Mouse (Mus musculus): ENCODE measurements around the gene A730015C16Rik. TPM values are rescaled to one million over a fixed set of nuclear protein-coding genes. Genes with fewer than 3 reads are reported as not detected.

Gene A730015C16Rik
- polyA plus RNA-seq, 1 experiment from 2014 or later = 0.98 TPM

DNA sequence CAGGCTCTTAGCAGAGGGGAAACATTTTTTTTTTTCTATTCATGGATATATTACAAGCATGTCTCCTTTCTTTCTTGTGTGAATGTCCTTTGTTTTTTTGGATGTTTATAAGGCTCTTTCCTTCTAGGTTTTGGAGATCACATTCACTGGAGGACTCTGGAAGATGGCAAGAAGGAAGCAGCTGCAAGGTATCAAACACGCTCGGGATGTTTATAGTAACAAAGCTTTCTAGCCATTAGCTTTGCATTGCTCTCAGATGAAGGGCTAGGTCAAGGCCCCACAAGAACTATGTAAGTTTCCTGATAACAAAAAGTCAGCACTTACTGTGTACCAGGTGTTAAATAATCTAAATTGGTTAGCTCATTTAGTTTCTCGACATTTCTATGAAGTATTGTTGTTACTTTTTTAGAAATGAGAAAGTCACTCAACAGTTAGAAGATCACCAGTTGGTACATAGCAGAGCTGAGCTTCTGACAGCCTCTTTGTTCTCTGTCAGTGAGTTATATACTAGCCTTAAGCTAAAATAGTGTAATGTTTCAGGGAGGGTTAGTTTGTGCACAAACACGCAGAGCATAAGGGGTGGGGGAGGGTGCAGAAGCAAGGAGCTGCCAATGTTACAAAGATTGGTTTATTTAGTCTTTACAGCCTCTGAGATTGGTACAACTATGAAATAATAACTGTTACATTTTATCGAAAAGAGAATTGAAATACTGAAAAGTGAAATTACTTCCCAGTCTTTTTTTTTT is 2.4 kb downstream of the A730015C16Rik start:
- Histone ChIP-seq H3K4me1 (peaks cover 6% of the 10 kb centered on the region; the same call in 1 of the 2 replicates), H3K27ac (peak overlapping the region; percentile 31; the same call in 1 of the 2 replicates), H3K9me3 (no peaks in the 10 kb centered on the region), H3K4me2 (no peak overlapping the region), H3K9ac (no peak overlapping the region), H3K4me3 (replicated peaks) (no peak overlapping the region), H3K36me3 (no peaks in the 10 kb centered on the region), H3K27me3 (replicated peaks) (no peaks in the 10 kb centered on the region)
- 33% methylated on average over 5 of the region's 5 CpGs for WGBS
- no peak for ATAC-seq (ENCODE audit: insufficient read depth, low FRiP score, low read depth)

- Histone ChIP-seq H3K9ac (no peak overlapping the region), H3K4me2 (no peak overlapping the region)
Observed at GRCm38 (mm10) chr4:108843336-108843735, 5.1 kb downstream of the A730015C16Rik start.

GRCm38 (mm10) chr4:108841920-108842578 is 6.4 kb downstream of the A730015C16Rik start:
- H3K9me3 ChIP-seq = no peaks in the 10 kb centered on the region
- H3K4me2 ChIP-seq = no peak overlapping the region
- no peak overlapping the region for H3K9ac ChIP-seq
- 65% methylated on average over 7 of the region's 7 CpGs for WGBS
- H3K27ac ChIP-seq = no peak overlapping the region
- peak; percentile 65; the same call in 1 of the 2 replicates for ATAC-seq (ENCODE audit: insufficient read depth, low FRiP score, low read depth)
- H3K4me3 ChIP-seq (replicated peaks) = no peak overlapping the region
- H3K4me1 ChIP-seq = no peaks in the 10 kb centered on the region
- no peaks in the 10 kb centered on the region for H3K36me3 ChIP-seq
- H3K27me3 ChIP-seq (replicated peaks) = no peaks in the 10 kb centered on the region

More at GRCm38 (mm10) chr4:108843336-108843735, 5.1 kb downstream of the A730015C16Rik start:
- Histone ChIP-seq H3K4me1 (no peaks in the 10 kb centered on the region), H3K27me3 (replicated peaks) (no peaks in the 10 kb centered on the region), H3K4me3 (replicated peaks) (no peak overlapping the region), H3K9me3 (no peaks in the 10 kb centered on the region), H3K36me3 (no peaks in the 10 kb centered on the region), H3K27ac (no peak overlapping the region; the same call in 1 of the 2 replicates)
- no peak for ATAC-seq (ENCODE audit: insufficient read depth, low FRiP score, low read depth)

DNA sequence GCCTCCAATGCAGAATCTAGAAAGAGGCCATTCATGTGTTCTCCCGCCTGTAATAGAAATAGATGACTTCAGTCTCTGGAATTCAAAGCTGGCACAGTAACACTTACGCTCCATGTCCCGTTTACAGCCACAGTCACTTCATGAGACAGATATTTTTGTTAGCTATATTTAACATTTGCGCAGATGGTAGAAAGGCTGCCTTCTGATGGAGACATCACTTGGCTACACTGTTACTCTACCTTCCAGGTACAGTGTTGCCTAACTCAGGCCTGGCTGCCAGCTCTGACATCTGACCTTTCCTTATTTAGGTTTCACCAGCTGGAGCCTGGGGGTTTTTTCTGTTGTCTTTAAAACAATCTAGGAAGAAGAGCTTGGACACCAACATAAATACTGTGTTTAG is 10.4 kb downstream of the A730015C16Rik start:
- Histone ChIP-seq H3K9ac (no peak overlapping the region), H3K9me3 (no peaks in the 10 kb centered on the region), H3K4me2 (no peak overlapping the region), H3K4me3 (replicated peaks) (no peak overlapping the region), H3K27ac (no peak overlapping the region), H3K4me1 (peaks cover 5% of the 10 kb centered on the region; the same call in 1 of the 2 replicates), H3K36me3 (no peaks in the 10 kb centered on the region), H3K27me3 (replicated peaks) (no peaks in the 10 kb centered on the region)
- WGBS = 67% methylated on average over 4 of the region's 4 CpGs
- no peak for ATAC-seq (ENCODE audit: insufficient read depth, low FRiP score, low read depth)

DNA sequence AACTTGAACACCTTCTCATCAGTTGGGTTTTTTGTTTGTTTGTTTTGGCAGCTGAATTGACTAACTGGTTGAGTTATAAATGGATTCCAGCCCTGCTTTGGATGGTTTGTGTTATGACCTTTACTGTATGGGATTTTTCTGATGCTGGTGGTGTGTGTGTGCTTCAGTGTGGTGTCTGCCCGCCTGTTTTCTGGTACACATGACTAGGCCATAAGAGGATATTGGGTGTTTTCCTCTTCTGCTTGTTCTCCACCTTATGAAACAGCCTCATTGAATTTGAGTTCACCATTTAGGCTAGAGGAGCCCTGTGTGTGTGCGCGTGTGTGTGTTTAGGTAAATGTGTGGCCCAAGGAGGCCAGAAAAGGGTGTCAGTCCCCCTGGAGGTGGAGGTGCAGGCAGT is 12.9 kb downstream of the A730015C16Rik start:
- Histone ChIP-seq H3K4me2 (peak overlapping the region; percentile 76), H3K36me3 (no peaks in the 10 kb centered on the region), H3K27ac (peak overlapping the region; percentile 99; the same call in 1 of the 2 replicates), H3K27me3 (replicated peaks) (no peaks in the 10 kb centered on the region), H3K4me1 (peaks cover 9% of the 10 kb centered on the region; the same call in 1 of the 2 replicates), H3K9me3 (no peaks in the 10 kb centered on the region), H3K9ac (peak overlapping the region; percentile 30; the same call in 1 of the 2 replicates), H3K4me3 (replicated peaks) (peak overlapping the region; percentile 89)
- 39% methylated on average over 3 of the region's 3 CpGs for WGBS
- no peak for ATAC-seq (ENCODE audit: insufficient read depth, low FRiP score, low read depth)

DNA sequence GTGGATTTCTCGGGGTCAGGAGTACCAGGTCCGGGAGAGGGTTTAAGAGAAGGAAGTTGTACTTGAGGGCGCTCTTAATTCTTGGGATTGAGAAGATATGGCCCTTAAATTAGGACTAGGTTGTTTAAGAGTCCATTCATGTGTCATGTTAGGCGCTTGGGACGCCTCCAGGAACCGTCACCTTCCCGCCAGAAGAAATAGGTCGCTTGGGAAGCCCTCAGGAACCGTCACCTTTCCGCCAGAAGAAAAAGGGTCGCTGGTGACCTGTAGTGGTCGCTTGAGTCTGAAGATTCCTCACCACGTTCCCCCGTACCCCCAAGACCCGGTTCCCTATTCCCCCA is 13.5 kb downstream of the A730015C16Rik start:
- Histone ChIP-seq H3K9ac (peak overlapping the region; percentile 30), H3K36me3 (0 out of 2 replicates have a peak, but pooled peaks cover 3% of the 10 kb centered on the region), H3K27ac (peak overlapping the region; percentile 99), H3K4me3 (replicated peaks) (peak overlapping the region; percentile 89), H3K9me3 (no peaks in the 10 kb centered on the region), H3K4me2 (peak overlapping the region; percentile 76), H3K4me1 (peaks cover 9% of the 10 kb centered on the region; the same call in 1 of the 2 replicates), H3K27me3 (replicated peaks) (no peaks in the 10 kb centered on the region)
- WGBS = 0% methylated on average over 15 of the region's 15 CpGs
- no peak for ATAC-seq (ENCODE audit: insufficient read depth, low FRiP score, low read depth)

DNA sequence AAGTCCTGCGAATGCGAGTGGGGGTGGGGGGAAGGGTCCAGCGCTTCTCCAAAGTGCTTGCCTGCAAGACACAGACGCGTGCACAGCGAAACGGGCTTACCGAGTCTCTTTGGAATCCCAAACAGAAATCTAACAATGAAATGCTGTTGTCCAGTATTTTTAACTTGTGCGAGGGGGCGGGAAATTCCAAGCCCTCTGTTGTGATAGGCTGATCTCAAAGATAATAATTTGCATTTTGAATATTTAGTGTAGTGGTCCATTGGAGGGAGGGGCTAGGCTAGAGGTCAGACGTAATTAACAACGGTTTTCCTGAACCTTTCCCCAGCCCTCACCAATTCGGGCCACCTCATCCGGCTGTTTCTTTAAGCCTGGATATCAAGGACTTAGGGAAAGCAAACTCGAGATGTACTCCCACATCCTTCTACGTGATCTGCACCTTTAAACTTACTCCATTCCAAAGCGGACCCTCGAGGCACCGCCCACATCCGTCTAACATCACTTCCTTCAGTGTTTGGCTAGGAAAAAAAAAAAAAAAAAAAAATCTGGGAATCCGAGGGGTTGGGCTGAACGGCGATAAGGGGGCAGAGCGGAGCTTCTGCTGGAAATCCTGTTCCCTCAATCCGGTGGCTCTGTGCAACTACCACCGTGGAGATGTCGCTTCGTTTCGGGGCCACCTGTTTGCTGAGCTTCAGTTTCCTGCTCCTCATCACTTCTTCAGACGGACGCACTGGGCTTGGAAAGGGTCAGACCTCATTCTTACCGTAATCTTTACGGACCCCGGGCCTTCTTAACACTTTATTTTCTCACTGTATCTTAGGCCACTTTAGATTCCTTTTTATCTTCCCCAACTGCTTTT is 14.1 kb downstream of the A730015C16Rik start, which contains the start of gene Txndc12:
TSS of gene Txndc12 (plus strand) at position 487 of the 856 bp plus-strand sequence.
- H3K9me3 ChIP-seq = no peaks in the 10 kb centered on the region
- H3K4me3 ChIP-seq (replicated peaks) = peak within 1 kb of the TSS; percentile 89

DNA sequence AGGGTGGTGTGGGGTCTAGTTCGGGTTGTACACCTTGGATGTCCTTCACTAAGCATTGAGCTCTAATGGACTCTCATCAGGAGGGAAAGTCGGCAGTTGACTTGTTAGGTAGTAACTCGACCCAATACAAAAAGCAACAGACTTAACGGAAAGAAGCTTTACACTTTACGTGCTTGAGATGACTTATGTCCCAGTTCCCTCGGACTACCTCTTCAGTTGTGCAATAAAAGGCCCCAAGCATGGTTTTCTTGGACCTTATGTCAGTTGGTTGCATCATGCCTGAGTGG is 14.6 kb downstream of the A730015C16Rik start:
- H3K4me3 ChIP-seq (replicated peaks) = peak overlapping the region; percentile 89
- H3K4me2 ChIP-seq = peak overlapping the region; percentile 76
- ATAC-seq (ENCODE audit: insufficient read depth, low FRiP score, low read depth) = no peak
- peaks cover 9% of the 10 kb centered on the region; the same call in 1 of the 2 replicates for H3K4me1 ChIP-seq
- 0 out of 2 replicates have a peak, but pooled peaks cover 5% of the 10 kb centered on the region for H3K36me3 ChIP-seq
- 0% methylated on average over 6 of the region's 6 CpGs for WGBS
- H3K27me3 ChIP-seq (replicated peaks) = no peaks in the 10 kb centered on the region
- peak overlapping the region; percentile 99 for H3K27ac ChIP-seq
- peak overlapping the region; percentile 54 for H3K9ac ChIP-seq
- H3K9me3 ChIP-seq = no peaks in the 10 kb centered on the region

More for the DNA sequence above, 14.1 kb downstream of the A730015C16Rik start, which contains the start of gene Txndc12:
- under 1% methylated on average over 34 of the region's 34 CpGs for WGBS
- peak within 1 kb of the TSS; percentile 99 for H3K27ac ChIP-seq
- peak within 1 kb of the TSS; percentile 90 for H3K9ac ChIP-seq
- 0 out of 2 replicates have a peak, but pooled peaks cover 5% of the 10 kb centered on the region for H3K36me3 ChIP-seq
- H3K4me2 ChIP-seq = peak within 1 kb of the TSS; percentile 76
- peaks cover 9% of the 10 kb centered on the region; the same call in 1 of the 2 replicates for H3K4me1 ChIP-seq
- peak; percentile 76 for ATAC-seq (ENCODE audit: insufficient read depth, low FRiP score, low read depth)
- H3K27me3 ChIP-seq (replicated peaks) = no peaks in the 10 kb centered on the region

GRCm38 (mm10) chr4:108832916-108833827 is 15.2 kb downstream of the A730015C16Rik start, which contains the start of gene Btf3l4:
TSS of gene Btf3l4 (minus strand) at chr4:108833614.
- Histone ChIP-seq H3K4me3 (replicated peaks) (peak within 1 kb of the TSS; percentile 89), H3K9me3 (no peaks in the 10 kb centered on the region), H3K36me3 (0 out of 2 replicates have a peak, but pooled peaks cover 5% of the 10 kb centered on the region), H3K27ac (peak within 1 kb of the TSS; percentile 99), H3K4me2 (peak within 1 kb of the TSS; percentile 76), H3K9ac (peak within 1 kb of the TSS; percentile 90), H3K27me3 (replicated peaks) (no peaks in the 10 kb centered on the region), H3K4me1 (peaks cover 9% of the 10 kb centered on the region; the same call in 1 of the 2 replicates)
- ATAC-seq (ENCODE audit: insufficient read depth, low FRiP score, low read depth) = peak; percentile 95
- WGBS = under 1% methylated on average over 57 of the region's 73 CpGs

DNA sequence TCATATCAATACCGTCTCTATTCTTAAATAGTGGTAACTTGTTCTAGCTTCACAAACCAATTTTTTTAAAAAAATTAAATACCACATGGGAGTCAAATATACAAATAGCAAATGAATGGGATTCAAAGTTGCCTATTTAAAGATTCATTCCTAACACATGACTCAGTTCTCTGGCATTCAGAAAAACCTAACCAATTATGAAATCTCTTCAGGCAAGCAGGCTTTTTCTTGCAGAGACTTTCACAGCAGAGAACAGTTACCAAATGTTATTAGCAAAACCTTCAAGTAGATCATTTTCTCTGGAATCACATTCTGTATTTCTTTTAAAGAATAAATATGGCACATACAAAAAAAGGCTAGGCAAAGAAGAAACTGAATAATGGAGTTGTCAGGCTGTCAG is 17.7 kb downstream of the A730015C16Rik start:
- Histone ChIP-seq H3K27ac (no peak overlapping the region), H3K4me3 (replicated peaks) (no peak overlapping the region), H3K4me2 (no peak overlapping the region), H3K9ac (no peak overlapping the region), H3K27me3 (replicated peaks) (no peaks in the 10 kb centered on the region), H3K36me3 (peaks cover 13% of the 10 kb centered on the region), H3K4me1 (peaks cover 8% of the 10 kb centered on the region; the same call in 1 of the 2 replicates), H3K9me3 (no peaks in the 10 kb centered on the region)
- ATAC-seq (ENCODE audit: insufficient read depth, low FRiP score, low read depth) = no peak
- 73% methylated on average over 1 of the region's 1 CpGs for WGBS

Data from stomach, embryonic 15.5 days (tissue).